Mouse (Mus musculus) heart, postnatal 0 days (tissue): Measurements from ENCODE around the gene Rpl27a.

Source experiments
- CTCF ChIP-seq: IDR thresholded peaks from 2 replicates; pipeline ENCODE4 v1.5.1; 2016; ENCODE audit warnings: antibody characterized with exemption, control low read depth, low read depth
- EP300 ChIP-seq: IDR thresholded peaks from 2 replicates; pipeline ENCODE4 v1.6.1; 2016; ENCODE audit warnings: antibody characterized with exemption, low read depth

- TF ChIP-seq CTCF (no peak), EP300 (no peak)
Observed at GRCm38 (mm10) chr7:109522084-109522483, 3.1 kb downstream of the Rpl27a start.
